Mouse (Mus musculus) limb, embryonic 10.5 days (tissue): ENCODE data around the gene Ercc1. TPM values are rescaled to one million over a fixed set of nuclear protein-coding genes. Genes with fewer than 3 reads are reported as not detected.

ENCODE experiments used
- DNase-seq: peaks from one replicate; pipeline ENCODE4 v3.0.0-alpha.2; 2017; ENCODE audit warnings: low spot score
- H3K27ac ChIP-seq: fragments of 300-500 bp; sonication (generic); 2 replicates; pipeline ENCODE4 v1.5.1; 2016; ENCODE audit warnings: mild to moderate bottlenecking
- H3K27me3 ChIP-seq: fragments of 300-500 bp; sonication (generic); 2 replicates; pipeline ENCODE4 v1.6.1; 2016; ENCODE audit warnings: low read depth, mild to moderate bottlenecking; ENCODE audit not compliant: poor library complexity, severe bottlenecking
- H3K36me3 ChIP-seq: fragments of 300-500 bp; sonication (generic); 2 replicates; pipeline ENCODE4 v1.6.1; 2016; ENCODE audit warnings: mild to moderate bottlenecking, moderate library complexity
- H3K4me1 ChIP-seq: fragments of 300-500 bp; sonication (generic); 2 replicates; pipeline ENCODE4 v1.6.1; 2016
- H3K4me3 ChIP-seq: fragments of 300-500 bp; sonication (generic); 2 replicates; pipeline ENCODE4 v1.5.1; 2016; ENCODE audit warnings: mild to moderate bottlenecking, moderate library complexity
- H3K9me3 ChIP-seq: fragments of 300-500 bp; sonication (generic); replicated peaks from 2 replicates; pipeline ENCODE4 v1.6.1; 2016; ENCODE audit warnings: mild to moderate bottlenecking
- WGBS: fragments of 180-500 bp; shearing (Covaris S2); methylation state at CpG from one replicate; pipeline ENCODE4 v1.1.7; 2016; 5-methylcytosine and 5-hydroxymethylcytosine counted together
- polyA plus RNA-seq: library from polyadenylated mRNA; unstranded; fragments of >200 nt; fragmentation: Nextera tagmentation; extraction: Ambion mirVana; gene quantifications from 2 replicates; pipeline ENCODE4 v1.2.1, GENCODE M21; 2016

Gene Ercc1
- polyA plus RNA-seq, 1 experiment from 2014 or later: 97.8 TPM

DNA sequence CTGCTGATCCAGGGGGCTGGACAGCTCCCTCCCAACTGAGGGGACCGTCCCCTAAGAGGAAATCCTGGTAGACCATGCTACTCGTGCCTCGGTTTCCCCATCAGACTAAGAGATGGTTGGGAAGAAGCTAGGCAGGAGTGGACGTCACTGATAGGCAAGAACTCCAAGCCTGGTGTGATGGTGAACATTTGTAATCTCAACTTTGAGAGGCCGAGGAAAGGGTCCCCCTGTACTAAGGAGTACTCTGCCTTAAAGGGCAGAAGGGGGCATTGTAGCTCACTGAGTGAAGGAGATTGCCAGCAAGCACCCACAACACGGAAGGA lies 39.2 kb upstream of the Ercc1 start:
- 12% methylated on average over 6 of the region's 6 CpGs for WGBS
- peak overlapping the region; percentile 41 for H3K4me3 ChIP-seq
- peaks cover 72% of the 10 kb centered on the region for H3K27me3 ChIP-seq
- peaks cover 56% of the 10 kb centered on the region for H3K4me1 ChIP-seq
- no peaks in the 10 kb centered on the region for H3K9me3 ChIP-seq
- H3K27ac ChIP-seq: no peak overlapping the region
- DNase-seq: no peak
- H3K36me3 ChIP-seq: no peaks in the 10 kb centered on the region

DNA sequence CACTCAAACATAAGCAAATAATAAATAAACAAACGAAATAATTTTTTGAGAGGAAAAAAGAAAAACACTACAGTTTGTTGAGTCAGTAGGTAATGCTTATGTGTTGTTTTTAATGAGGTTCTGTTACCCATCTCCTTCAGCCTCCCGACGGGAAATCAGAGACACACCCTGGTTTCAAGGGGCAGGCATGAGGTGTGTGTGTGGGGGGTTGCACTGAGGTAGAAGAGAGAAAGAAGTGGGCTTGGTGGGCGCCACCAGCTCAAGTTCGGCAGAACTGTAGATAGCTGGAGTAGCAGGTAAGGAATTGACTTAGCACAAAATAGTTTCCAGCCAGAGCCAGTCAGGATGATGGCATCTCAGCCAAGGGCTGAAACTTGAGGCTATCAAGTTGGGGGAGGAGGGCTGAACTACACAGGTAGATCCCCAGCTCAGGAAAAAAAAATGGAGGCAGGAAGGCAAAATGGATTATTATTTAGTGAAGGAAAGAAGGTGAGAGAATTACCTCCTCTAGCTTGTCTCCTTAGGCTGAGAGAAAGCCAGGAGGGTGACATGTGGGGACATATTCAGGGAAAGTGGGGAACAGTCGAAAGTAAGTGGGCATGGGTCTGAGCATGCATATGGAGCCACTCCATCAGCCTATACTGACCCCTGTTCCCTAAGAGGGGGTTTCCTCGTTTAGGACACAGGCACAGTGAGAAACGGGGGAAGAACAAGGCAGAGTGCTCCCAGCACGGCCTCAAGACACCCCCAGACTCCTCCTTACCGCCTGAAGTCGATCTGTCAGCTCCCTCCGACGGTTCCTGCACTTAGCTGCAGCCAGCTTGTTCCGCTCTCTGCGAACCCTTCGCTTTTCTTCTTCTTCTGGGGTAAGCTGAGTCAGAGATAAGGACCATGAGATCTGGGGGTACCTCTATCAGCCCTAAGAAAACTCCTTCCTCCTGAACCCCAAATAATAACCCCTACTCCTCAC lies 38.5 kb upstream of the Ercc1 start:
- Histone ChIP-seq H3K36me3 (no peaks in the 10 kb centered on the region), H3K4me3 (no peak overlapping the region), H3K27ac (no peak overlapping the region), H3K9me3 (no peaks in the 10 kb centered on the region), H3K4me1 (peaks cover 56% of the 10 kb centered on the region), H3K27me3 (peaks cover 72% of the 10 kb centered on the region)
- WGBS: 53% methylated on average over 16 of the region's 16 CpGs
- no peak for DNase-seq

DNA sequence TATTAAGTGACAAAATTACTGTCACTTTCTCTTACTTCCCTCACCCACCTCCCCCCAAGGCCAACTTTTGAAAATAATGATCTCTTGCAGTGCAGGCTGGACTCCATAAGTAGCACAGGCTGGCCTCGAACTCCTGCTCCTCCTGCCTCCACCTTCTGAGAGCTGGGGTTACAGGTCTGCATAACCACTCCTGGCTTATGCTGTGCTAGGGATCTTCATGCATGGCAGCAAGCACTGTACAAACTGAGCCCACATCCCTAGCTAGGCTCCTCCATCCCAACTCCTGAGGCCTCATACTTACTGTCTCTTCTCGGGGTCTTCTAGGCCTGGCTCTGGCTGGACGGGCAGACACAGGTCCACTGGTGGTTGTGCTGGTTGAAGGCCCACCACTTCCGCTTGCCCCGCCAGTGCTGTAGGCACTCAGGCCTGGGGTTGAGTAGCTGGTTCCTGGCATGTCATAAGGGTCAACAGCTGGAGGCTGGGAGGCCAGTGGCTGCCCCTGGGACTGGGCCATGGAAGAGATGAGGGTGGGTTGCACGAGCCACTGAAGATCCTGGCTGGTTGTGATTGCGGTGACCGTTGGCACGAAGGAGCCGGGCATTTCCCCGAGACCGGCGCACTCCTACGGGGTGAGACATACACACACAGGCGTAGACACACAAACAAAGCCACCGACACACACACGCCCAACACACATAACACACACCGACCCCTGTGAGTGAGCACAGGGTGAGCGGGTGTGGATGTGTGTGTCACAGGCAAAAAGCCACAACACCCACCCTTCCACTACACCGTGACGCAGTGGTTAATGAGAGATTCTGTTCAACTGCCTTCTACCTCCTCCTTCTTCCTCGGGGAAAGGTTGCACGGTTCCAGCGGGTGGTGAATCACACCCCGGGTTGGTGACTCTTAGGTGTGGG lies 37.5 kb upstream of the Ercc1 start:
- Histone ChIP-seq H3K36me3 (no peaks in the 10 kb centered on the region), H3K27me3 (peaks cover 69% of the 10 kb centered on the region), H3K4me3 (no peak overlapping the region), H3K4me1 (peaks cover 49% of the 10 kb centered on the region), H3K27ac (no peak overlapping the region), H3K9me3 (no peaks in the 10 kb centered on the region)
- no peak for DNase-seq
- 70% methylated on average over 25 of the region's 25 CpGs for WGBS

DNA sequence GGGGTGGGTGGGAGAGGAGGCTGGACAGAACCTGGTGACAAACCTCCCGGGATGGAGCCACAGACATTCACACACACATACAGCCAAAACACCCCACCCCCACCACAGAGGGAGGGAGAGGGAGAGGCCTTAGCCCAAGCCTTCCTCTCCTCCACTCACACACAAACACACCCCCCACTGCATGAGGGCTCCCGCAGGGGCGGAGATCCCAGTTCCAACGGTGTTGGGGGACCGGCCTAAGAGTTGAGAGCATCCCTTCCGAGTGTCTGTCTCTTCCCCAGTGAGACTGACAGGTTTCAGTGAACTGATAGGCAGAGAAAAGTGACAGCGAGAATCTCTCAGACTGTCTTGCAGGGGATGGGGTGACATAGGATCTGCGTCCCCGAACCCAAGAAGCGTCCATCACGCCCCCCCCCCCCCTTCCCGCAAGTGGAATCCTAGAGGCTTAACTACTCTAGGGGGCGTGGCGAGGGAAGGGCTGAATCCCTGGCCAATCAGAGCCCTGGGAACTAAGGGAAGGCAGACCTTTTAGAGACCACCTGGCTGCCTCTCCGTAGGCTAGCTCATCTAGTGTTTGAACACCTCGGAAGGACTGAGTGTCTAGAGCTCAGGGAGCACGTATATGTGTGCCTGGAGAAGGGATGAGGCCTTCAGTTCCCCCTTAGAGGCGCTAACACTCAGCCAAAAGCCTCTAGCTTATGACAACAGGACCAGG lies 36.7 kb upstream of the Ercc1 start:
- H3K27me3 ChIP-seq: peaks cover 63% of the 10 kb centered on the region
- DNase-seq: peak; percentile 65
- H3K4me3 ChIP-seq: peak overlapping the region; percentile 70
- H3K27ac ChIP-seq: peak overlapping the region; percentile 68
- H3K4me1 ChIP-seq: peaks cover 49% of the 10 kb centered on the region
- WGBS: 2% methylated on average over 18 of the region's 18 CpGs
- H3K9me3 ChIP-seq: no peaks in the 10 kb centered on the region
- no peaks in the 10 kb centered on the region for H3K36me3 ChIP-seq

DNA sequence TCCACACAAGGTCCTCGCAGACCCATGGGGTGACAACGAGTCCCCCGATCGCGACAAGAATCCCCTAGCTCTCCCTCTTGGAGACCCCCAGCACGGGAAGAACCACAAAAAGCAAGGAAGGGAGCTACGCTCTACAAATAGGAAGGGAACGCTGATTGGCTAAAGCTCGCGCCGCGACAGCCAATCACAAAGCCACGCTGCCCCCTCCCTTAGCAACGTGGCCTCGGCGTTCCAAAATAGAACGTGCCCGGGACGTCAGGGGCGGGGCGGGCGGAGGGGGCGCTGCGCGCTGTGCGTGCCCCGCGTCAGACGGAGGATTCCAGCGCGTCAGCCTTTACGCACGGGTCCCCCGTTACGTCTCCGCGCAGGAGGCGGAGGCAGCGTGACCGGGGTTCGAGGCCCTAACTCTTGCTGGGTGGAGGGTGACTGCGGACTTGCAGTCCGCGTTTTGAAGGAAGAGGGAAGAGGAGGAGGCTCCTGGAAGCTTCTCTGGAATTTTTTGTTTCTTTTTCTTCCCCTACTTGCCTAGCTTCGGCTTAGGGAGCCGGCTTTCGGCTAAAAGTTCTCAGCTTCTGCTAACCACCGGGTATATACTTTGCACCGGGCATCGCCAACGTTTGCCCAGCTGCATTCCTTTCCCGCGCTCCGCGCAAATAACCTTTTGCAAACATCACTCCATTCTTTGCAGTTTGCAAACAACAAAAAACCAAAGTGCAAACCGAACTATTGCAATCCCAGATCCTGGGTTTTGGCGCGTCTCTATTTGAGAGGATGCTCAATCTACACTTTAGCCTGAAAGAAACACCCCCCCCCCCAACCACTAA lies 35.9 kb upstream of the Ercc1 start:
- no peaks in the 10 kb centered on the region for H3K9me3 ChIP-seq
- peak overlapping the region; percentile 68 for H3K27ac ChIP-seq
- peaks cover 59% of the 10 kb centered on the region for H3K27me3 ChIP-seq
- WGBS: under 1% methylated on average over 58 of the region's 58 CpGs
- H3K4me1 ChIP-seq: peaks cover 46% of the 10 kb centered on the region
- DNase-seq: peak; percentile 98
- H3K36me3 ChIP-seq: no peaks in the 10 kb centered on the region
- peak overlapping the region; percentile 70 for H3K4me3 ChIP-seq

DNA sequence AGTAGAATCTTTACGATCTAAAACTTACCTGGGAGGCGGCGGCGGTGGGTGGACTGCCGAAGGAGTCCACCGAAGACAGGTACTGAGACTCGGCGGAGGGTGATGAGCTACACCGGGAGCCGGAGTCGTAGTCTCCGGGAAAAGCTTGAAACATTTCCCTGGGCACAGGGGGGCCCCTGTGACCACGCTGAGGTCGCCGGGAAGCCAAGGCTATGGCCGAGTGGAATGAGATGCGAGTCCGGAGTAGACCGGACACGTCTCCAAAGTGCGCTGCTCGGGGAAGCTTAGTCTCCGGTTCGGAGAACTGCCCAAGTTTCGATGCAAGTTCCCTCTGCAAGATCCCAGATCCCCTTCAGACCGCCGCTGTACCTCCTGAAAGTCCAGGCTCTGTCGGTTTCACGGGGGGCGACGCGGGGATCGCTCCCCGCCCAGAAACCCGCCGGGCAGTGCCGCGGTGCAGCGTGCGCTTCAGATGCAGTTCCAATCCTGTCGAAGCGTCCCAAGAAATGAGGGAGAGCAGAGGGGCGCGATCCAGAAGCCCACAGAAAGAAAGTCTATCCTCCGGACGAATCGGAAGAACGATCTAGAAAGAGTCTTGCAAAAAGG lies 35.2 kb upstream of the Ercc1 start:
- Histone ChIP-seq H3K27me3 (peaks cover 52% of the 10 kb centered on the region), H3K27ac (no peak overlapping the region), H3K4me3 (peak overlapping the region; percentile 70), H3K4me1 (peaks cover 39% of the 10 kb centered on the region), H3K36me3 (no peaks in the 10 kb centered on the region), H3K9me3 (no peaks in the 10 kb centered on the region)
- WGBS: 1% methylated on average over 48 of the region's 48 CpGs
- DNase-seq: peak; percentile 57

DNA sequence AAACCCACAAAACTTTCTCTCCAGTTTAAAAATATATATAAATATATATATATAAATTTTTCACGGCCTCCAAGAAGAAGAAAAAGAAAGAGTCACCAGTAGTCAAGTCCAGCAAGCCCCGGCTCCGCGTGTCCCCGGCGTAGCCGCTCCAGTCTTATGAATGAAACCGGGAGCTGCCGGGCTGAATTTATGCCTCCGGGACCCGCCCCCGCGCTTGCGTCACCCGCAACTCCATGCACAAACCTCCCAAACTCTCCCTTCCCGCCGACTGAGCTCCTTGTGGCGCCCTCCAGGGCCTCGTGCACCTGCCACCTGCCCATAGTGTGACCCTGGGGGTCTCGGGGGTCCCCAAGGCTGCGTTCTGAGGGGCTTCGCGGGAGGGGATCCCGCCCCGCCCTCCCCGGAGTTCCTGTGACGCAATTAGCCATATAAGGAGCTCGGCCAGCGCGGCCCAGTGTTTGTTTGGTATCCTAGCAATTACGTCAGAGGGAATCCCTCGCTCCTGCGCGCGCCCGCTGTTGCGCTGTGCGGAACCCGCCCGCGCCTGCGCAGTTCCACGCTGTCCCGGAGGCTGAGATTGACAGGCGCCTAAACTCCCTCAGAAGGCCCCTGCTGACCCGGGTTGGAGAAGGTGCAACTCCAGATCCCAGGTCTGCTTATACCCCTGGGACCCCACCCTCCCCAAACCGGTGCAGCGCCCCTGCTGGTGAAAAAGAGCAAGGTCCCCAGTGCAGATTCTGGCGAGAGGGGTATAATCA lies 34.5 kb upstream of the Ercc1 start, which contains the start of gene Fosb:
Gene Fosb (minus strand): TSS at position 168 of the 758 bp plus-strand sequence.
- Histone ChIP-seq H3K27ac (peak within 1 kb of the TSS; percentile 56), H3K36me3 (no peaks in the 10 kb centered on the region), H3K9me3 (no peaks in the 10 kb centered on the region), H3K4me1 (peaks cover 32% of the 10 kb centered on the region), H3K27me3 (peaks cover 47% of the 10 kb centered on the region), H3K4me3 (peak within 1 kb of the TSS; percentile 70)
- peak; percentile 94 for DNase-seq
- WGBS: under 1% methylated on average over 49 of the region's 49 CpGs

DNA sequence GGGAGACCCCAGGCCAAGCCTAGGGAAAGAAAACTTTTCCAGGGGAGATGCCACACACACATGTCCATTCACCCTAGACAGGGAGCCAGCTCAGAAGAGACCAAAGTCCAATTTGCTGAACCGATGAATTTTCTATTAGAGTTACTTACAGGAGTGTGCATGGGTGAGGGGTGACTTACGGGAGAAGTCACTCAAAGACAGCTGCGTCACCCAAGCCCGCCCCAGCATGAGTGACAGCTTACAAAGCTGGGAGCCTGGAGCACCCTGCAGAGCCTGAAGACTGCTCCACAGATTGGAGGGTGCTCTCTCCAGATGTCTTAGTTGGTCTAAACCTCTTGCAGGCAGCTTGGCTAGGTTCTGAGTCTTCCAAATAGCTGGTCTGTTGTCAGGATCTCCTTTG lies 32.6 kb upstream of the Ercc1 start:
- Histone ChIP-seq H3K36me3 (no peaks in the 10 kb centered on the region), H3K4me1 (peaks cover 29% of the 10 kb centered on the region), H3K9me3 (no peaks in the 10 kb centered on the region), H3K27me3 (peaks cover 47% of the 10 kb centered on the region), H3K27ac (no peak overlapping the region), H3K4me3 (no peak overlapping the region)
- no peak for DNase-seq
- WGBS: 33% methylated on average over 4 of the region's 4 CpGs

DNA sequence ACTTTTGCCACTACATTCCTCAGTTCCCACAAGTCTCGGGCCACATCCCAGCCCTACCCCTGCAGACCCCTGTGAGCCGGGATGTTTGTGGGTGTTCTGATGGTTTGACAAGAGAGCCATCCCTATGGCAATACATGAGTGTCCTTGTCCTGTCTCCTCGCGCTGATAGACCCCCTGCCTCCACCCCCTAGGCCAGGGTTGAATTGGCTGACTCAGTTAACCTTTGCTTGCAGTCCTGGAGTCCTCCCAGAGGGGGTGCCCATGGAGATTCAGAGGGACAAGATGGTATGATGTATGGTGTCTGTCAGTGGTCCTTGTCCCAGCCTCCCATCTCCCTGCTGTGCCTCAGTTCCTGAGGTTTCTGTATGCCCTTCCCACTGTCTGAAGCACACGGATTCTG lies 30.5 kb upstream of the Ercc1 start:
- Histone ChIP-seq H3K4me1 (peaks cover 12% of the 10 kb centered on the region), H3K36me3 (no peaks in the 10 kb centered on the region), H3K9me3 (no peaks in the 10 kb centered on the region), H3K27ac (no peak overlapping the region), H3K27me3 (peaks cover 57% of the 10 kb centered on the region), H3K4me3 (no peak overlapping the region)
- WGBS: 54% methylated on average over 5 of the region's 5 CpGs
- no peak for DNase-seq

DNA sequence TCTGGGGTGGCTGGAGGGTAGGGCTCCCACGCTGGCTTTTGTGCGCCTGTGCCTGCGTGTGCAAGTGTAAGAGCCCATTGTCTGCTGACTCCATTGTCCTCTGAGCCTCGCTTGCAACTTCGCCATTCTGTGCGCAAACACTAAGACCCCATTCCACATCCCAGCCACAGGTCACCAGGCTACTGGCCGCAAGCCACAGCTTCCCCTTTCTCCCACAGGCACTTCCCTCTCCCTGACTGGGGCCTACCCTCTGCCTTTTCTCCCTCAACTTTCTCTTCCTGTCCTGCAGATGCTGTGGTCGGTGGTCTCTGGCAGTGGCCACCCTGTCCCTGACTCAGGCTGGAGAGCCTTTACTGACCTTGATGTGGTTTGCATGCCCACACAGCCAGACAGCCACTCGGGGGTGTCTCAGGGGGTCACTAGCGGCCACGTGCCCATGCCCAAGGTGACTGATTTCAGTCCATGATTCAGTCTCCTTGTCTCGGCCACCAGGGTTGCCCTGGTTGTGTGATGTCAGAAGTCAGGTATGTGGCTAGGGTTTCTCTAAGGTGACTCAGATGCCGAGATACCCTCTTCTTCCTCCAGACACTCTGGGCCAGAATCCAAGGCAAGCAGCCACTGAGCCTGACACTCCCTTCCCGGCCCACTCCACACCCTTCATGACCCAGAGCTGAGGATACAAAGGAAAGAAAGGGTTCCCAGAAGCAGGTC lies 28.0 kb upstream of the Ercc1 start:
- H3K9me3 ChIP-seq: no peaks in the 10 kb centered on the region
- no peak overlapping the region for H3K27ac ChIP-seq
- 65% methylated on average over 14 of the region's 14 CpGs for WGBS
- H3K4me1 ChIP-seq: peaks cover 14% of the 10 kb centered on the region
- no peak for DNase-seq
- no peak overlapping the region for H3K4me3 ChIP-seq
- H3K36me3 ChIP-seq: no peaks in the 10 kb centered on the region
- H3K27me3 ChIP-seq: peaks cover 70% of the 10 kb centered on the region

DNA sequence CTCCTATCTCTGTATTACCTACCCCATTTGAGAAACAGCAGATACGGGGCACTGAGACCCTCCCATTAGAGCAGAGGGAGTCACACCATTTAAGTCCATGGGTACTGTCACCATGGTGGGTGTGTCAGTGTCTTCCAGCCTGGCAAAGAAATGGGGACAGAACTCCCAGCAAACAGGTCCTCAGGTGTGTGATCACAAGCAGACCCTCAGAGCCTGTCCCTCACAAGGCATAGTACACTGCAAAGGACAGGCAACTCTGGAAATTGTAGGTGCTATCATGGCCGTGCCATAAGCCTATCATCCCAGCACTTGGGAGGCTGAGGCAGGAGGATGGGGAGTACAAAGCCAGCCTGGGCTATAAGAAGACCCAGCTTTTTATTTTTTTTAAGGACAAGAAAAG lies 26.4 kb upstream of the Ercc1 start:
- no peaks in the 10 kb centered on the region for H3K36me3 ChIP-seq
- DNase-seq: no peak
- no peak overlapping the region for H3K4me3 ChIP-seq
- H3K9me3 ChIP-seq: no peaks in the 10 kb centered on the region
- peaks cover 76% of the 10 kb centered on the region for H3K27me3 ChIP-seq
- 68% methylated on average over 2 of the region's 2 CpGs for WGBS
- no peak overlapping the region for H3K27ac ChIP-seq
- peaks cover 14% of the 10 kb centered on the region for H3K4me1 ChIP-seq
